Mouse (Mus musculus) G1E (cell line): Measurements from ENCODE around the gene Gltp.

Experiments used
- CTCF ChIP-seq: IDR thresholded peaks from 2 replicates; pipeline ENCODE4 v1.5.1; 2012; ENCODE audit warnings: low read depth, low read length, inconsistent platforms, mixed read lengths
- GATA1 ChIP-seq: IDR thresholded peaks from 2 replicates; pipeline ENCODE4 v1.6.1; 2012; ENCODE audit warnings: borderline replicate concordance, low read length, inconsistent platforms, mixed read lengths

GRCm38 (mm10) chr5:114720784-114721183, 30.0 kb upstream of the Gltp start:
- TF ChIP-seq CTCF = no peak
- TF ChIP-seq GATA1 = no peak
